Mouse (Mus musculus) heart, adult 2 months (tissue): Measurements from ENCODE around the gene Tnnt1. TPM values are rescaled to one million over a fixed set of nuclear protein-coding genes. Genes with fewer than 3 reads are reported as not detected.

Source experiments
- DNase-seq, 2 experiments: peaks; one replicate each; pipeline ENCODE4 v3.0.0; 2021
- H3K27ac ChIP-seq: fragments of 200-600 bp; 2 replicates; pipeline ENCODE4 v1.8.1; 2022
- H3K27me3 ChIP-seq: fragments of 200-500 bp; 2 replicates; pipeline ENCODE4 v1.6.1; 2012; ENCODE audit warnings: mild to moderate bottlenecking, low read length, inconsistent platforms, mixed read lengths; ENCODE audit not compliant: control insufficient read depth, insufficient read depth
- H3K36me3 ChIP-seq: fragments of 200-500 bp; 2 replicates; pipeline ENCODE4 v1.6.1; 2012; ENCODE audit warnings: low read length, inconsistent platforms; ENCODE audit not compliant: control insufficient read depth, insufficient read depth
- H3K4me1 ChIP-seq: fragments of 200-500 bp; 2 replicates; pipeline ENCODE4 v1.6.1; 2011; ENCODE audit warnings: low read length; ENCODE audit not compliant: control insufficient read depth, insufficient read depth
- H3K4me3 ChIP-seq: fragments of 200-600 bp; 2 replicates; pipeline ENCODE4 v1.8.1; 2022
- H3K79me2 ChIP-seq: fragments of 200-500 bp; replicated peaks from 2 replicates; pipeline ENCODE4 v1.6.1; 2012; ENCODE audit warnings: mild to moderate bottlenecking, inconsistent platforms, low read length, moderate library complexity, mixed read lengths; ENCODE audit not compliant: control insufficient read depth, insufficient read depth
- H3K9ac ChIP-seq: fragments of 200-500 bp; 2 replicates; pipeline ENCODE4 v1.6.1; 2012; ENCODE audit warnings: low read depth, mild to moderate bottlenecking, control low read depth, inconsistent platforms, low read length, mixed read lengths
- CTCF ChIP-seq: fragments of 200-600 bp; IDR thresholded peaks from 2 replicates; pipeline ENCODE4 v1.8.1; 2022; ENCODE audit warnings: antibody characterized with exemption, mild to moderate bottlenecking, moderate library complexity
- EP300 ChIP-seq: fragments of 200-500 bp; IDR thresholded peaks from 2 replicates; pipeline ENCODE4 v1.6.1; 2011; ENCODE audit warnings: low read depth, low read length, control low read depth; ENCODE audit not compliant: insufficient read depth
- POLR2A ChIP-seq: fragments of 200-500 bp; IDR thresholded peaks from 2 replicates; pipeline ENCODE4 v1.6.1; 2011; ENCODE audit warnings: mild to moderate bottlenecking, low read depth, low read length, control low read depth; ENCODE audit not compliant: insufficient read depth
- WGBS: fragments of 180-500 bp; shearing (Covaris S2); methylation state at CpG from one replicate; pipeline ENCODE4 v1.1.7; 2018; 5-methylcytosine and 5-hydroxymethylcytosine counted together
- intact Hi-C: fragments of 180-260 bp; cut with DNase I; formaldehyde crosslinking; loops from one replicate; pipeline ENCODE4 v1.15.1; 2025
- long read RNA-seq: library from polyadenylated mRNA; stranded (forward); transcript quantifications from one replicate; pipeline ENCODE4 v2.0.0, GENCODE M21; 2021
- polyA plus RNA-seq: library from polyadenylated mRNA; depleted of rRNA; stranded (reverse); fragments of >200 nt; gene quantifications from 2 replicates; pipeline ENCODE4 v1.2.3, GENCODE M21; 2012; rRNA removed
- total RNA-seq, 2 experiments: library from RNA; stranded (reverse); gene quantifications; 2 replicates each; pipeline ENCODE4 v1.2.3; 2021

Tnnt1 gene
- 10 to 100 TPM; 15.6 to 19.7 TPM for total RNA-seq
- polyA plus RNA-seq: 9.2 and 12.1 TPM in 2 replicates
- long read RNA-seq, partial matches to known transcripts: 35 of 38 reads
- long read RNA-seq, other reads (novel, unspliced or antisense): 3 of 38 reads

DNA sequence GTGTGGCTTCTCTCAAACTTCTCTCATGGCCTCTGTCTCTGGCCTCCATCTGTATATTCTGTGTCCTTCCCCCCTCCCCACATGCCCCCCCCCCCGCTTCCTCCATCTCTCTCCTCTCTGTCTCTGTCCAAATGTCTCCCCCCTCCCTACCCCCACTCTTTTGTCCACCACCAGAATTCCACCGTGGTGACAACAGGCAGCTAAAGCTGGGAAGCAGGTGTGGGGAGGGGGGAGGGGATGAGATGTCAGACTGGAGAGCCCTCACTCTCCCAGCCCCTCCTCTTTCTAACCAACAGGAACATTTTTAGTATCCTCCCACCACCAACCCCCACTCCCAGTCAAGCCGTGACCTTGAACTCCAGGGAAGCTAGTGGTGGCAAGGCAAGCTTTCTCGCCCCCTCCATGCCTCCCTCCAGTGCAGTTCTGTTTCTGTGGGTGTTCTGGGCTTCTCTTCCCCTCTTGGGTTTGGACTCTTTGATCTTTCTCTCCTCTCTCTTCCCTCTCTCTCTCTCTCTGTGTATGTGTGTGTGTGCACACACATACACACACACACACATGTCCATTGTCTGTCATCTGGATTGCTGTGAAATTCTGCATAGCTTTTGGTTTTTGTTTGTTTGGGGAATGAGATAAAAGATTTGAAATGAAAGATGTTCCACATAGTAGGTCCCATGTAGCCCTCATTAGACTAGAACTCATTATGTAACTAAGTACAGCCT, at the start of gene Tnnt1:
TSS of gene Tnnt1 (minus strand) at position 51 of the 719 bp plus-strand sequence.
- H3K27me3 ChIP-seq: no peaks in the 10 kb centered on the region
- H3K4me3 ChIP-seq: no peak within 1 kb of the TSS
- TF ChIP-seq CTCF (no peak), POLR2A (peak; percentile 86), EP300 (peak; percentile 91; the same call in 1 of the 2 replicates)
- peak; percentile 51 to 64 for DNase-seq
- no peaks in the 10 kb centered on the region; the same call in 1 of the 2 replicates for H3K36me3 ChIP-seq
- H3K79me2 ChIP-seq: no peaks in the 10 kb centered on the region
- intact Hi-C loops: no loop called here
- 30% methylated on average over 4 of the region's 4 CpGs for WGBS
- peak within 1 kb of the TSS; percentile 53 for H3K27ac ChIP-seq
- H3K4me1 ChIP-seq: peaks cover 8% of the 10 kb centered on the region
- H3K9ac ChIP-seq: peak within 1 kb of the TSS; percentile 22; the same call in 1 of the 2 replicates

DNA sequence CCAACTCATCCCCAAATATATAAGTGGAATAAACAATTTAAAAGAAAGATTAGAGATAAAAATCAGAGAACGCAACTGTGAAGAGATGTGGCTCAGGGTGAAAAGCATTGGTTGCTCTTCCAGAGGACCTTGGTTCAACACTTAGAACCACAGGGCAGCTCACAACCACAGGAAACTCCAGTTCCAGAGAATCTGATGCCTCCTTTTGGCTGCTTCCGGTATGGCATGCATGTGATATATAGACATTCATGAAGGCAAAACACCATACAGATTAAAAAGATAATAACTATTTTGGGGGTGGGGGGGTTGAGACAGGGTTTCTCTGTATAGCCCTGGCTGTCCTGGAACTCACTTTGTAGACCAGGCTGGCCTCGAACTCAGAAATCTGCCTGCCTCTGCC, 46.5 kb upstream of the Tnnt1 start:
- Histone ChIP-seq H3K9ac (no peak overlapping the region), H3K27ac (no peak overlapping the region), H3K27me3 (no peaks in the 10 kb centered on the region), H3K79me2 (no peaks in the 10 kb centered on the region), H3K4me3 (no peak overlapping the region), H3K4me1 (no peaks in the 10 kb centered on the region), H3K36me3 (no peaks in the 10 kb centered on the region)
- TF ChIP-seq POLR2A (no peak), CTCF (0 out of 2 replicates have a peak, but pooled peaks have one; percentile 5)
- intact Hi-C loops: no loop called here
- 83% methylated on average over 3 of the region's 3 CpGs for WGBS
- DNase-seq: no peak

DNA sequence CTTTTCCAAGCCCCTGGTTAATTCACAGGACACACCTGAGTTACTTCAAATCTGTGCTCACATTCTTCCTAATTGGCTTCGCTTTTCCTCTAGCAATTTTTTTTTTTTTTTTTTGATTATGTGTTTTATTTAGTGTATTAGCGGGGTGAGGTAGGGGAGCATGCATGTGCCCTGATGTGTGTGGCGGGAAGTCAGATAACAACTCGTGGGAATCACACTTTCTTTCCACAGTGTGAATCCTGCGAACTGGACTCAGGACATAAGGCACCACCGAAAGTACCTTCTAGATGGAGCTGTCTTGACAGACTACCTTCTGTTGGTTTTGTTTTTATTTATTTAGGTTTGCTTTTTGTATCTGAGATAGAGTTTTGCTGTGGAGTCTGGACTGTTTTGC, 41.0 kb upstream of the Tnnt1 start:
- Histone ChIP-seq H3K9ac (no peak overlapping the region), H3K4me1 (no peaks in the 10 kb centered on the region; the same call in 1 of the 2 replicates), H3K36me3 (no peaks in the 10 kb centered on the region), H3K4me3 (no peak overlapping the region), H3K27me3 (no peaks in the 10 kb centered on the region), H3K27ac (no peak overlapping the region), H3K79me2 (no peaks in the 10 kb centered on the region)
- intact Hi-C loops: loop anchor here (2.0 kb wide), 2 partner anchors 250 to 384 kb away; no protein-coding TSS in a partner anchor
- 55% methylated on average over 6 of the region's 6 CpGs for WGBS
- TF ChIP-seq CTCF (no peak), EP300 (no peak), POLR2A (no peak)
- DNase-seq: no peak

DNA sequence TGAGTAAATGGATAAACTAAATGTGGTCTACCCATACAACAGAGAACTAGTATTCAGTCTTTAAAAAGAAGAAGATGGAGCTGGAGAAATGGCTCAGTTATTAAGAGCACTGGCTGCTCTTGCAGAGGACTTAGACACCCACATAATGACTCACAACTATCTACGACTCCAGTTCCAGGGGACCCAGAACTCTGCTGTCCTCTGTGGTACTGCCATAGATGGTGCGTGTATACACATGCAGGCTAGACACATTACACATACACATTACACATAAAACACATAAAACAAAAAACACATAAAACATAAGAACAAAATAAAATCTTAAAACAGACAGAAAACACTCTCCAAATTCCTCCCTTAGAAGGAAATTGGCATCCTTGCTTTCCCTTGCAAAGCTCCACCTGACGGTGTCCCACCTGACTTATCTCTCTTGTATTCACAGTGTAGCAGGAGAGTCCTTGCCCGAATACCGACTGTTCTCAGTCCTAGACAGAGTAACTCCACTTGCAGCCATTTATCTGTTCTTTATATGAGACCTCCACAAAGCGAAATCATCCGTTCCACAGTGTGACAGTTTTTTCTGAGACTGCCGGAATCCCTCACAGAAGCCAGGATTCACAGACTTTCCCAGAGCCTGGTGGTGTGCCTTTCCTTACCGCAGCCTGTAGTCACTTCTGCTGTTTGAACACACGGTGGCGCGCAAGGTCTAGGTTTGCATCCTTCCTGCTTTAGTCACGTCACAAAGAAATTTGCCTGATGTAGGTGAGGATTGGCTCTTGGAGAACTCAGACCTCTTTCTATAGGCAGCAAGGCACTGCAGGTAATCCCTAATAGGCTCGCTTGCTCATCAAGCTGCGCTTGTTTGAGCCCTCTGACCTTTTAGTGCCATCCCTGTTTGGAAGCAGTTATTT, 40.3 kb upstream of the Tnnt1 start:
- Histone ChIP-seq H3K79me2 (no peaks in the 10 kb centered on the region), H3K9ac (no peak overlapping the region), H3K4me1 (no peaks in the 10 kb centered on the region; the same call in 1 of the 2 replicates), H3K36me3 (no peaks in the 10 kb centered on the region), H3K27ac (no peak overlapping the region), H3K4me3 (no peak overlapping the region), H3K27me3 (no peaks in the 10 kb centered on the region)
- peak; percentile 64 to 76 for DNase-seq
- peak; percentile 98 for TF ChIP-seq EP300
- no peak for TF ChIP-seq POLR2A
- peak; percentile 95 for TF ChIP-seq CTCF
- intact Hi-C loops: loop anchor here (2.0 kb wide), 2 partner anchors 250 to 384 kb away; no protein-coding TSS in a partner anchor
- 19% methylated on average over 15 of the region's 15 CpGs for WGBS

DNA sequence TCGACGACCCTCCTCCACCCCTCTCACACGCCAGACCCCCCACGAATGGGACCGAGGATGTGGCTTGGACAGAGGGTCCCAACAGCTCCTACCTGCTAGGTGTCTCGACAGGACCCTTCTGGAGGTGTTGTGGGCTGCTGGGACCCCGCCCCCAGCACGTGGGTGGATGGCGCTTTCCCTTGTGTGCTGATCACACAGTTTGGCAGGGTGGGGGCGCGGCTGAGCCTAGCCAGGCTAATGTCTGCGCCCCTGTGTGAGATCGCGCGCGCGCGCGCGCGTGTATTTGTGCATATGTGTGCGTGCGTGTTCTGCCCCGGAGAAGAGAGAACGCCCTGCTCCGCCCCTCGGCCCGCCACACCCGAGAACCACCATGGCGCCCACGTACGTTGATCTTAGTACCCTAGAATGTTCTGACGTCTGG, 31.0 kb upstream of the Tnnt1 start, which contains the start of gene Syt5:
TSS of gene Syt5 (minus strand) at position 321 of the 421 bp plus-strand sequence.
- no peak within 1 kb of the TSS for H3K4me3 ChIP-seq
- no peak for TF ChIP-seq CTCF
- TF ChIP-seq EP300: no peak
- TF ChIP-seq POLR2A: no peak
- no peaks in the 10 kb centered on the region for H3K4me1 ChIP-seq
- H3K36me3 ChIP-seq: no peaks in the 10 kb centered on the region
- H3K79me2 ChIP-seq: no peaks in the 10 kb centered on the region
- DNase-seq: no peak
- intact Hi-C loops: no loop called here
- WGBS: 6% methylated on average over 33 of the region's 33 CpGs
- no peak within 1 kb of the TSS for H3K27ac ChIP-seq
- no peak within 1 kb of the TSS for H3K9ac ChIP-seq
- 0 out of 2 replicates have a peak, but pooled peaks cover 1% of the 10 kb centered on the region for H3K27me3 ChIP-seq
